In genomic region chr10:45577731-45578297, GRCm38 (mm10) we compare ENCODE assay signal across 8 mouse cellular contexts. TPM values are rescaled to one million over a fixed set of nuclear protein-coding genes. Genes with fewer than 3 reads are reported as not detected.
DNase-seq lines count a peak whose midpoint lies in the region; ATAC-seq and TF ChIP-seq lines count a peak whose summit lies in the region.

Hace1 (plus strand) TSS chr10:45577829.

- peak; percentile 97 for ATAC-seq in hindbrain, embryonic 11.5 days (ENCODE audit: low FRiP score)
- ATAC-seq in lung, embryonic 16.5 days (ENCODE audit: low read depth) = peak; percentile 98

- H3K36me3 ChIP-seq in hindbrain, embryonic 11.5 days (ENCODE audit: control insufficient read depth, insufficient read depth, low read length) = no peaks in the 10 kb centered on the region
- H3K36me3 ChIP-seq in lung, embryonic 16.5 days (ENCODE audit: control insufficient read depth, insufficient read depth, low read length) = no peaks in the 10 kb centered on the region
- no peaks in the 10 kb centered on the region for H3K36me3 ChIP-seq in thymus, adult 2 months (ENCODE audit: control insufficient read depth, insufficient read depth, low read length)

- no peak for TF ChIP-seq CTCF in thymus, adult 2 months (IDR thresholded peaks at IDR 0.05; ENCODE audit: borderline replicate concordance, control insufficient read depth, extremely low read depth, insufficient read depth, low read length, poor library complexity)

- peak within 1 kb of the TSS; percentile 88 for H3K9ac ChIP-seq in hindbrain, embryonic 11.5 days (ENCODE audit: low read depth, low read length)
- H3K9ac ChIP-seq in lung, embryonic 16.5 days (ENCODE audit: low read length) = peak within 1 kb of the TSS; percentile 75

- H3K27ac ChIP-seq in hindbrain, embryonic 11.5 days (ENCODE audit: low read depth, low read length) = peak within 1 kb of the TSS; percentile 85
- H3K27ac ChIP-seq in lung, embryonic 16.5 days (ENCODE audit: low read length) = peak within 1 kb of the TSS; percentile 86
- H3K27ac ChIP-seq in thymus, adult 2 months (ENCODE audit: control insufficient read depth, insufficient read depth, low read length) = peak within 1 kb of the TSS; percentile 13; the same call in 1 of the 2 replicates

- H3K4me3 ChIP-seq in hindbrain, embryonic 11.5 days (ENCODE audit: low read depth, low read length) = peak within 1 kb of the TSS; percentile 57
- peak within 1 kb of the TSS; percentile 68 for H3K4me3 ChIP-seq in lung, embryonic 16.5 days (ENCODE audit: low read length)
- H3K4me3 ChIP-seq in thymus, adult 2 months (ENCODE audit: control insufficient read depth, insufficient read depth, low read length) = peak within 1 kb of the TSS; percentile 75

- peak within 1 kb of the TSS; percentile 49 for H3K4me2 ChIP-seq in hindbrain, embryonic 11.5 days (replicated peaks; ENCODE audit: low read depth, low read length)
- peak within 1 kb of the TSS; percentile 69 for H3K4me2 ChIP-seq in lung, embryonic 16.5 days (ENCODE audit: low read depth, low read length)

- WGBS in hindbrain, embryonic 11.5 days = under 1% methylated on average over 44 of the region's 79 CpGs
- under 1% methylated on average over 50 of the region's 79 CpGs for WGBS in lung, embryonic 16.5 days
- WGBS in thymus, adult 2 months = 1% methylated on average over 76 of the region's 79 CpGs

- no peaks in the 10 kb centered on the region for H3K4me1 ChIP-seq in hindbrain, embryonic 11.5 days (replicated peaks; ENCODE audit: control insufficient read depth, insufficient read depth, low read length)
- no peaks in the 10 kb centered on the region for H3K4me1 ChIP-seq in lung, embryonic 16.5 days (replicated peaks; ENCODE audit: control insufficient read depth, insufficient read depth, low read length)
- peaks cover 4% of the 10 kb centered on the region; the same call in 1 of the 2 replicates for H3K4me1 ChIP-seq in thymus, adult 2 months (replicated peaks; ENCODE audit: control insufficient read depth, insufficient read depth, low read length)

- H3K27me3 ChIP-seq in hindbrain, embryonic 11.5 days (ENCODE audit: control insufficient read depth, insufficient read depth, low read length) = no peaks in the 10 kb centered on the region
- H3K27me3 ChIP-seq in lung, embryonic 16.5 days (ENCODE audit: control insufficient read depth, insufficient read depth, low read depth, low read length) = no peaks in the 10 kb centered on the region
- H3K27me3 ChIP-seq in thymus, adult 2 months (ENCODE audit: control insufficient read depth, insufficient read depth, low read length) = no peaks in the 10 kb centered on the region

- peak; percentile 87 for DNase-seq in Muller cell, postnatal 12 days (ENCODE audit: inconsistent ontology term)
- peak; percentile 88 for DNase-seq in cerebellum, adult 9-11 months
- peak; percentile 75 to 91 for DNase-seq in frontal cortex, adult 2 months (ENCODE audit: extremely low spot score in 1 of 2, low spot score in 1 of 2)
- peak; percentile 93 for DNase-seq in hindbrain, embryonic 11.5 days (ENCODE audit: low spot score)
- DNase-seq in layer of hippocampus, adult 9-11 months = peak; percentile 84
- DNase-seq in ovary, adult 18-20 months (ENCODE audit: low spot score) = peak; percentile 62
- peak; percentile 91 for DNase-seq in thymus, adult 2 months

- peak; percentile 59; the same call in 1 of the 2 replicates for TF ChIP-seq POLR2A in thymus, adult 2 months (IDR thresholded peaks at IDR 0.05; ENCODE audit: control insufficient read depth, extremely low read depth, insufficient read depth, low read length, poor library complexity)

- H3K9me3 ChIP-seq in hindbrain, embryonic 11.5 days (ENCODE audit: control insufficient read depth, low read length) = no peaks in the 10 kb centered on the region
- no peaks in the 10 kb centered on the region for H3K9me3 ChIP-seq in lung, embryonic 16.5 days (ENCODE audit: control insufficient read depth, low read length)

RNA-seq across cellular contexts. Expression of gene Hace1, which starts in this region (rescaled TPM):
- 45.8 and 52.5 TPM in 2 replicates for polyA plus RNA-seq in frontal cortex, adult 2 months (2012; rRNA removed)
- polyA plus RNA-seq in hindbrain, embryonic 11.5 days (2014; fragmentation: Nextera tagmentation; extraction: Ambion mirVana) = 22.9 and 27.4 TPM in 2 replicates
- 17.8 and 19.8 TPM in 2 replicates for polyA plus RNA-seq in lung, embryonic 16.5 days (2015; fragmentation: Nextera tagmentation; extraction: Ambion mirVana)
- polyA plus RNA-seq in thymus, adult 2 months (2012; rRNA removed) = 10.3 and 15.5 TPM in 2 replicates

Comparison
In these comparisons a context has a peak if more than half of its experiments do, and no peak if none do; other contexts are left out.
1. Peak in every context shown above with its lines: DNase-seq, ATAC-seq, H3K4me3 ChIP-seq and H3K27ac ChIP-seq.
2. H3K27ac ChIP-seq: peak in every context shown above with its lines; median percentile 86 in lung, embryonic 16.5 days; 85 in hindbrain, embryonic 11.5 days; 13 in thymus, adult 2 months.